Mouse (Mus musculus) midbrain, embryonic 11.5 days (tissue): ENCODE measurements at regions not wholly inside any gene's neighbourhood (a gene's known extent, or its start where the extent isn't known, plus 50 kb on each side); places are given as distances from the start of the nearest gene placed in this dataset.

Experiments used
- ATAC-seq: fragments of 200-750 bp; cut with Nextera tagmentation; 2 replicates; pipeline ENCODE4 v1.8.0; 2017; ENCODE audit warnings: moderate TSS enrichment, moderate library complexity; ENCODE audit not compliant: low FRiP score
- DNase-seq: peaks from one replicate; pipeline ENCODE4 v3.0.0; 2015; ENCODE audit warnings: low spot score; ENCODE audit errors: missing footprints
- H3K27ac ChIP-seq: fragments of 300-500 bp; sonication (generic); 2 replicates; pipeline ENCODE4 v1.5.1; 2014; ENCODE audit warnings: low read depth, low read length
- H3K27me3 ChIP-seq: fragments of 300-500 bp; sonication (generic); 2 replicates; pipeline ENCODE4 v1.6.1; 2014; ENCODE audit warnings: mild to moderate bottlenecking, low read length, moderate library complexity, mixed read lengths; ENCODE audit not compliant: control insufficient read depth, insufficient read depth
- H3K36me3 ChIP-seq: fragments of 300-500 bp; sonication (generic); 2 replicates; pipeline ENCODE4 v1.6.1; 2014; ENCODE audit warnings: mild to moderate bottlenecking, low read length, moderate library complexity, mixed read lengths; ENCODE audit not compliant: control insufficient read depth, insufficient read depth
- H3K4me1 ChIP-seq: fragments of 300-500 bp; sonication (generic); 2 replicates; pipeline ENCODE4 v1.6.1; 2014; ENCODE audit warnings: low read length; ENCODE audit not compliant: control insufficient read depth, insufficient read depth
- H3K4me2 ChIP-seq: fragments of 300-500 bp; sonication (generic); 2 replicates; pipeline ENCODE4 v1.6.1; 2014; ENCODE audit warnings: mild to moderate bottlenecking, moderate library complexity
- H3K4me3 ChIP-seq: fragments of 300-500 bp; sonication (generic); 2 replicates; pipeline ENCODE4 v1.5.1; 2014; ENCODE audit warnings: low read depth, low read length
- H3K9ac ChIP-seq: fragments of 300-500 bp; sonication (generic); 2 replicates; pipeline ENCODE4 v1.6.1; 2014; ENCODE audit warnings: low read length
- H3K9me3 ChIP-seq: fragments of 300-500 bp; sonication (generic); 2 replicates; pipeline ENCODE4 v1.6.1; 2016; ENCODE audit warnings: low read length; ENCODE audit not compliant: control insufficient read depth
- WGBS: fragments of 180-500 bp; shearing (Covaris S2); extraction: QIAGEN DNeasy Blood & Tissue Kit; methylation state at CpG from one replicate; pipeline ENCODE4 v1.1.7; 2014; 5-methylcytosine and 5-hydroxymethylcytosine counted together

DNA sequence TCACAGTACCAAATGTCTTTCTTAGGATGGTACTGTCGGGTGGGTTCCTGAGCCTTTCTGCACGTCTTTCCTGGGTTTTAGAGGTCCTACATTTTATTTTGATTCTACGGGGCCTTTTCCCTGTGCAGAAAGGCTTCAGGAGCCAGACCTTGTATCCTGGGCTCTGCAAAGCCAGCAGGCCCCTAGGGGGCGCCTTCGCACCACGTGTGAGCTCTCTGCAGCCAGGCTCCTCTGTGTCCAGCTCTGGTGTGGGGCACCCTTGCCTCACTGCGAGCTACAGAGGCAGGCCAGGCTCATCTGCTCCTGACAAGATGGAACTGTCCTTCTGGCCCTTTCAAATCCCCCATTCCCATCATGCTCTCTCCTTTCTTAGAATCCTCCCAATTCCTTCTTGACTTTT is 53.3 kb upstream of the Usp3 start:
- H3K36me3 ChIP-seq = no peaks in the 10 kb centered on the region
- no peaks in the 10 kb centered on the region for H3K9me3 ChIP-seq
- H3K4me3 ChIP-seq = no peak overlapping the region
- DNase-seq = peak; percentile 98
- no peak overlapping the region for H3K9ac ChIP-seq
- H3K4me1 ChIP-seq = no peaks in the 10 kb centered on the region
- H3K27ac ChIP-seq = no peak overlapping the region
- no peaks in the 10 kb centered on the region for H3K27me3 ChIP-seq
- ATAC-seq = peak; percentile 85
- H3K4me2 ChIP-seq = no peak overlapping the region
- 25% methylated on average over 7 of the region's 7 CpGs for WGBS

DNA sequence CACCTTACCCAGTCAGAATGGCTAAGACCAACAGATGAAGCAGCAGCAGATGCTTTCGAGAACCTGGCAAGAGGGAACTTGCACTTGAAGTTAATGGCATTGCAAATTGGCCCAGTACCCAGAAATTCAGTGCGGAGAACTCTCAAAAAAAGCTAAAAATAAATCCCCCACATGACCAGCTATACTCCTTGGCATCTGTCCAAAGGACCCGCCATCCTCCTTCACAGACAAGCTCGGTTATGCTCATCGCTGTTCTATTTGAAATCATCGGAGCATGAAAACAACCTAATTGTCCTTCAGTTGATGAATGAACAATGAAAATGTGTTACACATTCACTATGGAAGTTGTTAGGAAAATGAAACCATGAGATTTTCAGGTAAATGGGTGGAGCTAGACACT is 58.4 kb upstream of the Usp3 start:
- 61% methylated on average over 6 of the region's 6 CpGs for WGBS
- H3K27ac ChIP-seq = no peak overlapping the region
- no peak overlapping the region for H3K4me3 ChIP-seq
- H3K36me3 ChIP-seq = no peaks in the 10 kb centered on the region
- DNase-seq = no peak
- H3K4me2 ChIP-seq = no peak overlapping the region
- no peaks in the 10 kb centered on the region for H3K4me1 ChIP-seq
- H3K9ac ChIP-seq = no peak overlapping the region
- no peaks in the 10 kb centered on the region for H3K9me3 ChIP-seq
- ATAC-seq = no peak
- no peaks in the 10 kb centered on the region for H3K27me3 ChIP-seq

DNA sequence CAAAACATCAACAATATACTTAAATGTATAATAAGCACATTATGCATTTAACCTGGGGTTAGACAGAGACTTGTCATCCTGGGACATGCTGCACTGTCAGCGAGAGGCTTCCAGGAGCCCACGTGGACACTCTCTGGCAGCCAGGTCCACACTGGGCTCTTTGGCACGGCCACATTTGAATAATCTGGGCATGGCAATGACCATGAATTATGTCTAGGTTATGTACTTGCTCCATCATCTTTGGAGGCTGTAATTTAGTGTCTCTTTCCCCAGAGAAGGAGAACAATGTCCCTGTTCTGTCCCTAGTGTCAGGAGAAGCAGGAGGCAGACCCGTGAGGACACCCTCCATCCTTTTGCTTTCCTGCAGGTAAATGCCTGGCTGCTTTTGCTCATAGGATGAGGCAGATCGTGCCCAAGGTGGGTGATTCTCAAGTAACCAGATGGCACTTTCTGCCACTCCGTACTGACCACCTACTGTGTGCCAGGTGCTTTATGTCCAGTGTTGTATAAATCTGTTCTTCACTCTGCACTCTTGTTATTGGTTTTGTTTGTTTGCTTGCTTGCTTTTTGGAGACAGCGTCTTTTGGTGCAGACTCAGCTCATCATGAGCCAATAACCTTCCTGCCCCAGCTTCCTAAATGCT is 56.2 kb upstream of the Car12 start:
- no peaks in the 10 kb centered on the region for H3K4me1 ChIP-seq
- no peak for DNase-seq
- no peak overlapping the region for H3K4me3 ChIP-seq
- no peaks in the 10 kb centered on the region for H3K27me3 ChIP-seq
- no peak overlapping the region for H3K9ac ChIP-seq
- no peak overlapping the region for H3K27ac ChIP-seq
- no peaks in the 10 kb centered on the region for H3K36me3 ChIP-seq
- WGBS = 88% methylated on average over 7 of the region's 7 CpGs
- no peaks in the 10 kb centered on the region for H3K9me3 ChIP-seq
- no peak for ATAC-seq
- no peak overlapping the region for H3K4me2 ChIP-seq

DNA sequence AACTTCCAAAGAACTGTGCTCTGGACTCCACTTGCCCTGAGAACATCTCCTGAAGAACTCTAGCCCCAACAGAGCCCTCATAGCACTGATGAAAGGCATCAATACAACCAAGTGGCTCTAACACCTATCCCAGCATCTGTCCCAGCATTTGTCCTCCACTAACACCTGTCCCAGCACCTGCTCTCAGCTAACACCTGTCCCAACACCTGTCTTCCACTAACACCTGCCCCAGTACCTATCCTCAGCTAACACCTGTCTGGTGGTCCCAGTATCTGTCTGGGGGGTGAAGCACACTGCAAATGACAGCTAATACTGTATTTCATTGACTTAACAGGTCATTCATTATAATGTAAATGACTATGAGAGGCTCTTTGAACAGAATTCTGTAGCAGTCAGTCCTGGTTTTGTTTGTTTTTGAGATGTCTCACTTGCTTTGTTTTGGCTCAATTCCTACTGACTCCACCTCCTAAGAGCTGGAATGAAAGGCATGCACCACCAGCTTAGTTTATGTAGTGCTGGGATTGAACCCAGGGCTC is 54.7 kb upstream of the Car12 start:
- Histone ChIP-seq H3K27me3 (no peaks in the 10 kb centered on the region), H3K4me2 (no peak overlapping the region), H3K36me3 (no peaks in the 10 kb centered on the region), H3K4me3 (no peak overlapping the region), H3K27ac (no peak overlapping the region), H3K9ac (no peak overlapping the region), H3K4me1 (no peaks in the 10 kb centered on the region), H3K9me3 (no peaks in the 10 kb centered on the region)
- DNase-seq = no peak
- ATAC-seq = no peak

DNA sequence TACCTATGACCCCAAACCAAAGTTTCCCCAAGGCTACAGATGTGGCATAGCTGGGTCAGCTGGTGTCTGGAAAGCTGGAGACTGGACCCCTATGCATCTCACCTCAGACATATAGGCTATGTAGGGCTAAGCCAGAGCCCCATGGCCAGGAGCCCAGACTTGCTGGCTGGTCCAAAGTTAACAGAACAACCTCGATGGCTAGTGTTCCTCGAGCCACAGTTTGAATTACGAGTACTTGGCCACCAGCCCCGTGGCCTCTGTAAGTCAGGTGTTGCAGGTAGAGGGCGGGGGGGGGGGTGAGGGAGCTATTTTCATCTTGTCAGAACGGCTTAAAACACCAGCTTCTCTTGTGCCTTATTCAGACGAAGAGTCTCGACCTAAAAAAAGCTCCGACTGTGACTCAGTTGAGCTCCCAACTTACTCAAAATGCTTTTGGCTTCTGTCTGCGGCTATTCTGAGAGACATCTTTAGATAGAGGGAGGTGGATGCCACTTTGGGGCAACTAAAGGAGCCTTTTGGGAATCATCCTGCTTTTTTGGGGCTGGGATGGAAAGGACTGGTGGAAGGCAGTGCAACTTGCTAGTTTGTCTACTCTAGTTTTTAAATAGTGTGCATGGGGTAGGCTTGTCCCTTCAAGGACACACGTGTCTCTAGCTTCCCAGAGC is 53.6 kb upstream of the Car12 start:
- ATAC-seq (no peak), DNase-seq (no peak)
- 88% methylated on average over 11 of the region's 11 CpGs for WGBS
- H3K36me3 ChIP-seq = no peaks in the 10 kb centered on the region
- no peak overlapping the region for H3K27ac ChIP-seq
- no peak overlapping the region for H3K9ac ChIP-seq
- no peaks in the 10 kb centered on the region for H3K4me1 ChIP-seq
- H3K27me3 ChIP-seq = no peaks in the 10 kb centered on the region
- peaks cover 5% of the 10 kb centered on the region; the same call in 1 of the 2 replicates for H3K9me3 ChIP-seq
- H3K4me3 ChIP-seq = no peak overlapping the region
- H3K4me2 ChIP-seq = no peak overlapping the region

DNA sequence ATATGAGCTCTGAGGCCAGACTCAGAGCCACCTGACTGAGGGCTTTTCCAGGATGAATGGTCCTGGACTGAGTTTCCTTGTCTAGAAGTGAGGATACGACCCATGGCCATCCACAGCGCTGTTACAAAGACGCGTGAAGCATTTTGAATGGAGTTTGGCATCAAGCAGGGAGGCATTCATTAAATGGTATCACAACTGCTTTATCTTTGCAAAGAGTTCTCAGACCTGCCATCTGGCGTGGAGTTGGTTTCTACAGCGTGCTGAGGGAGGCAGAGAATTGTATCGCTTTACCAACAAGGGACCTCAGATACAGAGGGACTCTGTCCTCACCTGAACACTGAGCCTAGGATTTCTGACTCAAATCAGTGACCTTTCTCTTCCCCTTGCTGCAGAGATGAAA is 51.9 kb upstream of the Car12 start:
- Histone ChIP-seq H3K4me3 (no peak overlapping the region), H3K9me3 (peaks cover 5% of the 10 kb centered on the region; the same call in 1 of the 2 replicates), H3K36me3 (no peaks in the 10 kb centered on the region), H3K4me1 (no peaks in the 10 kb centered on the region), H3K27me3 (no peaks in the 10 kb centered on the region), H3K4me2 (no peak overlapping the region), H3K9ac (no peak overlapping the region), H3K27ac (no peak overlapping the region)
- no peak for DNase-seq
- 88% methylated on average over 7 of the region's 7 CpGs for WGBS
- ATAC-seq = no peak

DNA sequence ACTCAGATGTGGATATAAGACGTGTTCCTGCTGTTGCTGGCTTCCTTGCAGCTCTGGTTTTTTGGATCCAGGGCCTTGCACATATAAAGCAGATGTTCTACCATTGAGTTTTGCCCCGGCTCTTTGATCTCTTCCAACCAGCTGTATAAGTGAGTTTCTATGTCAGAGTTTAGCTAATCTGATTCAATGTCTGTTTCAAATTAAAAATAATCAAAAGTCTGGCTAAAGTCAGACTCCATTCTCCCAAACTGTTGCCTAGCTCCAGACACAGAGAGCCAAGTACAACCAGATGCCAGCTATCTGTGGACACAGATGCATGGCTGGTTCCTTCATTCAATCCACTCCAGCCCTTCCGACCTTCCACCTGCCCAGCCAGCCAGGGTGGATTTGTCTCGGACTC is 51.0 kb upstream of the Car12 start:
- H3K4me1 ChIP-seq = no peaks in the 10 kb centered on the region
- H3K36me3 ChIP-seq = no peaks in the 10 kb centered on the region
- H3K27ac ChIP-seq = no peak overlapping the region
- no peak overlapping the region for H3K9ac ChIP-seq
- H3K4me2 ChIP-seq = no peak overlapping the region
- peaks cover 5% of the 10 kb centered on the region; the same call in 1 of the 2 replicates for H3K9me3 ChIP-seq
- DNase-seq (no peak), ATAC-seq (no peak)
- no peaks in the 10 kb centered on the region for H3K27me3 ChIP-seq
- WGBS = 81% methylated on average over 4 of the region's 4 CpGs
- H3K4me3 ChIP-seq = no peak overlapping the region
